Mouse (Mus musculus) thymus, postnatal 14 days (tissue): Measurements from ENCODE around the gene Adgb.

Experiments used
- DNase-seq: peaks from one replicate; pipeline ENCODE4 v3.0.0; 2021

Adgb gene

DNA sequence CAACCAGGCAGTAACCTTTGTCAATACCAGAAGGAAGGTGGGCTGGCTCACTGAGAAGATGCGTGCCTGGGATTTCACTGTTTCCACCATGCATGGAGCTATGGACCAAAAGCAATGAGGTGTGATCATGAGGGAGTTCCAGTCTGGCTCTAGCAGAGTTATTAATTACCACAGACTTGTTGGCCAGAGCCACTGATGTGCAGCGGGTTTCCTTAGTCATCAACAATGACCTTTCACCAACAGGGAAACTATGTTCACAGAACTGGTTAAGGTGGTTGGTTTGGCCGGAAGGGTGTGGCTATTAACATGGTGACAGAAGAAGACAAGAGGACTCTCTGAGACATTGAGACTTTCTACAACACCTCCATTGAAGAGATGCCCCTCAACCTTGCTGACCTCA lies 128.2 kb downstream of the Adgb start:
- DNase-seq, result no peak

DNA sequence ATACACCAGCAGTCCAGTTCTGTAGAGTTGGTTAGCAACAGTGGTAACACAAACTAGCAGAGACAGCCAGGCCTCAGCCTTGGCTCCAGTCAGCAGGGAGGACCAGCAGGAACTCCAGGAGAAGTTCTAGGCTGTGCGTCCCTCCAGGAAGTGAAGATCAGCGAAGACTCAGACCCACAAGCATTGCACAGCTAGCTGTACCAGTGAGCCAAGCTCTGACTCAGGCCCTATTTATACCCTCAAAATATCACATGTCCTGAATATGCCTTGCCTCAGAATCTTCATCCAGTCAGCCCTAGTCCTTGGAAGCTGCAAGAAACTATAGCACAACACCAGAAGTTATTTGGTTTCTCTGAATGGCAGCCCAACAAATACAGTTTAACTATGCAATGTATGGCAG lies 146.6 kb downstream of the Adgb start:
- DNase-seq, result no peak

DNA sequence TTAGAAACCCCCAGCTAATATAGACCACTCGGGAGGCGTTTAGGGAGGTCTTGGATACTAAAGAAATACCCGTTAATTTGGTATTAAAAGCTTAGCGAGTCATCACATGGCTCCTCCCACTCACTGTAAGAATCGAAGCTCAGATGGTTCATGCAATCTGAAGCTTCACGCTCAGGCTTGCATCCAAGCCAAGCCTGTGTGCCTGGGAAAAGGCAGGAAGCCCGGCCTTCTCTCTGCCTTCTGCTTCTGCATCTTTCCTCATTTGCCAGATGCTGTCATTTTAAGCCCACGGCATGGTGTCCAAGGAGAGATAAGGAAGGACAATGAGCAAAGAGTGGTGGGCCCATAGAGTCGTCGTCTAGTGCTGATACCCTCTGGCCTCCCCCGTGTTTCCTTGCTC lies 149.2 kb downstream of the Adgb start:
- no peak for DNase-seq

DNA sequence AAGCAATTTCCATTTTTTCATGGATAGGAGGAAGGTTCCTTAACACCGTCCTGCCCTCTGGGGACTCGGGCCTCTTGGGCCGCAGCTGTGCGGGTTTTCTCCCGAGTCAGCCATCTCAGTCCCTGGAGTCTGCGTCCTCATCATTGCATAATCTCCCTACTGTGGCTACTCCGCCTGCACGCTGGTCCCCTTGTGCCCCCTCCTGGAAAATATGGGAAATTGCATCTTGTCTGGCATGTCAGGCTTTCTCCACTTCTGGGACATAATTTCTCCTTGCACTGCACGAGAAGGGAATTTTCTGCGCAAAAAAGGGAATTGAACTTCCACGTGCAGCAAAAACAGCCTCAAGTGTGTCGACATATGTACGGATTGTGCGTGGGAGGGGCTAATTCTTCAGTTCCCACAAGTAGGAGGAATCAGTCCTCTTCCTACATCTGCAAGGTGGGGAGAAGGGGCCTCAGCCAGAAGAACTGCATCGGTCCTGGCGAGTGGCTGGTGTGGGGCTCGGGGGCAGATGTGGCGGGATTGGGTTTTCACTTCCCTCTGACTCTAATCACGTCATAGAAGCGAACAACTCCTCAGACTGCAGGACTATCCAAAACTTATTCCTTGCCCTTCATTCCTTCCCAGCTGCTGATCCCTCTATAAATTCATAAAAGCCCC lies 150.9 kb downstream of the Adgb start:
- peak; percentile 46 for DNase-seq

DNA sequence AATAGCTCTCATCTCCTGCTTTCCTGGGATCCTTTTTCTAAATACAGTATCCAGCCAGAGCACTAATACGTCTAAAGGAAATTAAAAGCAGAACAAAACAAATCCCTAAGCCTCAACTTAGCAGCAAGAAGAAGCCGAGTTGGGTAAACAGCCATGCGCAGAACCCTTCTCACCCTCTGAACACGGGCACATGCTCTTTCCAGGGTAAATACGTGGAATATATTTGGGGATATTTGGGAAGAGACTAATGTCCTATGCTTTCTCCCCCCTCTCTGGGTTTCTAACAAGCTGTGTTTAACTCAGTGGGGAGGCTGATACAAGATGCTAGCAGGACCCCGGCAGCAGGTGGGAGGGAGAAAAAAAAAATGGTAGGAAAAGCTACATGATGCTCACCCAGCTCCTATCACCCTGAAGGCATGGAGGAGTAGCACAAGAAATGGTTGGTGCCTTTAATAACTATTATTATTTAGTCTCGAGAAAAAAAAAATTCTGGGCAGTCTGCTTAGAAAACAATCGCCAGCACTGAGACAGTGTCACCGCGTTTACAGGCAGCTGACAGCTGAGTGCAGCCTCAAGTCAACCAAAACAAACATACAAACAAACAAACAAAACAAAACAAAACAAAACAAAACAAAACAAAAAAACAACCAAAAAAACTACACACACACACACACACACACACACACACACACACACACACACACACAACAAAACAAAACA lies 151.6 kb downstream of the Adgb start:
- DNase-seq, result no peak

DNA sequence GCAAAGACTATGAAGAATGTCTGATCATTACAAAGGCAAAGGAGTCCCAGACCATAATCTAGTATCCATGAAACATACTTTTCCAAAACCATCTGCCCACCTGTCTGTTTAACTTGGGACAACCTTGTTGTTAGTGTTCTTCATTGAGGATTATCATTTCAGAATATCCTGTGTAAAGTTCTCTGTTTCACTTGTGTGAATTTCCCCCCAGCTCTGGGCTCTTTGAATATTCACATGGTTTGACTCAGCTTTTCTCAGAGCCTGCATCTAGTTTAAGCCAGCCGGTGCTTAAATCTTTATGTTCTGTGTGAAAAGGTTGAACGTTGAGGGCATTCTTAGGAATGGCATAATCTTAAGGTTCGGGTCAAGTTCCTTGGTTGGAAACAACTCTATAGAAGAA lies 154.0 kb downstream of the Adgb start:
- DNase-seq, result no peak

DNA sequence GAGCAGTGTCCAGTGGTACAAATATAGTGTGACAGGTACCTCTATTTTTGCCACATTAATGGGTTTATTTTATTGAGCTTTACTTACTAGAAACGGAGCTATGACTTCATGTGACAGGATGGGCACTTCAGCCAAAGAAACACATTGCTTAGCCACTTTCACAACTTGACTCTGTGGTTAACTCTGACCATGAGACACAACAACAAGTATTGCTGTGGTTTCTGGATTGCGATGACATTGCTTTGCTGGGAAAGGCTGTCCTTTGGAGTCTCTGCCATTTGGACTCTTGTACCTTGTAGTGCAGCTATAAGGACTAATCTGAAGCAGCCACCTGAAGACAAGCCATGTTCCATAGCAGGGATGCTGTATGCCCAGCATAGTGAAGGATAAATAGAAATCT lies 156.5 kb downstream of the Adgb start:
- DNase-seq, result no peak

DNA sequence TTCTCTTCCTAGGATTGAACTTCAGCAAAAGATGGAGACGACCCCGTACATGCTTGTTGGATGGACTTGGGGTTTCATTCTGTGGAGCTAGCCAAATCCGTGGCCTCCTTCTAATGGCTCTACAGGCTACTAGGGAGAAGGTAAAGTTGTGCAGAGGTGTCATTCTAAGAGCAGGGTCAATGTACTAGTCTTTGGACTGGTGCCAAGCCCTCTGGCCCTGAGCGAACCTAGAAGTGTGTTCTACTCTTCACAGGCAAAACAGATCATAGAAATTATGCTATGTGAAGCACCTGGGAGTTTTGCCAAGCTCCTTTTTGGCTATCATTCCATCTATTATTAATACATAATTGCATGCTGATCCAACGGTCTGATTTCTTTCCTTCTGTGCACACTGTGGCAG lies 157.6 kb downstream of the Adgb start:
- no peak for DNase-seq

DNA sequence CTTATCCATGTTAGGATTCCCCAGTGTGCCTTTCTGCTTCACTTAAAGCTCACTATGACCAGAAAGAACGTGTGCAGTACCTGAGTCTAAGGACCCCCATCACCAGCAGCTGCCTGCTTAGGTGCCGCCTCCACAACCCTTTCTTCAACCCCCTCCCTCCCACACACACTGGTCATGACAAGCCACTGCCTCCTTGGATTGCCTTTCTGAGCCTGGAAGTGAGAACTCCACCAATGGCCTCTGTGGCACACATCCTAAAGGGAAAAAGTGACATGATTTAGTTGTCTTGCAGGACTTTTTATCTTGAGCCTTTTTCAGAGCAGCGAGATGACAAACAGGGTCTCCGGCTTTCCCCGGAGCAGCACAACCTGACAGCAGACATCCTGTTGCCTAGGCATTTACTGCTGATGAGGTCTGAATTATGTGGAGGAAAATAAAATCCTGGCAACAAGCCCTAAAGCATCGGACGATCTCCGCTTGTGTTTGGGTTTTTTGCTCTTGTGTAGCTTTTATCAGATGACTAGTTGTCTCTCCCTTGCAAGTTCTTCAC lies 162.2 kb downstream of the Adgb start:
- DNase-seq, result no peak

DNA sequence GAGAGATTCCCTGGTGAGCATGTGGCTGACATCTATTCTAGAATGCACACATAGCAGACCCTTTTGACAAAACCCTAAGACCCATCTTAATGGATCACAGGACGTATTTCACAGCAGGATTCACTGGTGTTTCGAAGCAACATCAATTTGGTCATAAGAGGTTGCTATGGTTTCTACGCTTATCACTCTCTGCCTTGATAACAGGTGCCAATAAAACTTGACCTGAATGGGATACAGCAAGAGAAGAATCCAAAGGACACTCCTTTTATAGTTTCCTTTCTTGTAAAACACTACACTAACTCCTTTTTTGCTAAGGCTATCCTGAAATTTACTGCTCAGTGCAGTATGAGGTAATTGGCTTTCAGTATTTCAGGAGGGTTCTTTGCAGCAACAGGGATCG lies 163.1 kb downstream of the Adgb start:
- no peak for DNase-seq

DNA sequence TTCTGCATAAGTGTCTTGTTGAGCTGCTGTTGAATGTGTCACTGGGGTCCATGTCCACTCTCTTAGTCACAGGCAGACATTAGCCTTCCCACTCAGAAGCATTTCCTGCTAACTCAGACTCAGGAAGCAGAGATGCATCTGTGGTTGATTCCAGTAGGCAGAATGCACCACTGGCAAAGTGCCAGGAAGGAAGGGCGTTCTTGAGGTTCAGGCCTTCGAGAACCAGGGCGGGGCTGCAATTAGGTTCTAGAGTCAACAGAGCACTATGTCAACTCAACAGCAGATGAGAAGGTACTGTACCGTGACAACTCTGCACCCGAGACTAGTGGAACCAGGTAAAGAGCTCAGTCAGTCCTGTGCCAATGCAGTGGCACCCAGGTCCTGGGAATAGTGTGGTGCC lies 164.7 kb downstream of the Adgb start:
- no peak for DNase-seq

DNA sequence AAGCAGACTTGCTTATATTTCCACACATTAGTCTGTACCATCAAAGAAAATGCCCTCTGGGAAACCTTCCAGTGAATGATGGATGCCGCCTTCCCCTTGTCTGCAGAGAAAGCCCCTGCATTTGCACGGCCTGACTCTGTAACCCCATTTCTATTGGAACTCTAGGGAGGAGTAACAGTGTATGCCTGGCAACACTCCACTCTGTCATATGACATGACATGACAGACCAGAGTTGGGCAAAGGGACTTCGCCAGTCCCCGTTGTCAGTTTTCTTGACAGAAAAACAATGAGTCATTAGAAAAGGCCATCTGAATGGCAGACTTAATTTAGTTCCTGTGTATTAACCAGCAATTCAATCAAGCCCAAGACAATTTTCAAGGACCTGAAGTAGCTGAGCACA lies 167.8 kb downstream of the Adgb start:
- no peak for DNase-seq

DNA sequence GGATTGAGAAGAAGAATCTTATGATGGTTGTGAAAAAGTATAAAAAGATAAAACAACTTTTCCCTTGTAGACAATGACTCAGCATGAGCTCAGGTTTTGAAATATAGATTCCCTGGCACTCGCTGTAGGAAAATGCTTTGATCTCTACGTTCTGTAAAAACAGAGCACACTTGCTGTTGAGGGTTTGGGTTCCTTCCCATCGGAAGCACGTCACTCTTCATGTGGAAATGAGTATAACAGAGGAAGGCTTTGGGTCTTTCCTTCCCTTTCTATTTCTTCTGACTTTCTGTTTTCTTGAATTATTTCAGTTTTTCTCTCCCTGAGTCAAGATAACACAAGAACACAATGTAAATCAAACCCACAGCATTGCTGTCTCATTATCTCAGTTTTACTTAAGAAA lies 170.4 kb downstream of the Adgb start:
- DNase-seq, result no peak

DNA sequence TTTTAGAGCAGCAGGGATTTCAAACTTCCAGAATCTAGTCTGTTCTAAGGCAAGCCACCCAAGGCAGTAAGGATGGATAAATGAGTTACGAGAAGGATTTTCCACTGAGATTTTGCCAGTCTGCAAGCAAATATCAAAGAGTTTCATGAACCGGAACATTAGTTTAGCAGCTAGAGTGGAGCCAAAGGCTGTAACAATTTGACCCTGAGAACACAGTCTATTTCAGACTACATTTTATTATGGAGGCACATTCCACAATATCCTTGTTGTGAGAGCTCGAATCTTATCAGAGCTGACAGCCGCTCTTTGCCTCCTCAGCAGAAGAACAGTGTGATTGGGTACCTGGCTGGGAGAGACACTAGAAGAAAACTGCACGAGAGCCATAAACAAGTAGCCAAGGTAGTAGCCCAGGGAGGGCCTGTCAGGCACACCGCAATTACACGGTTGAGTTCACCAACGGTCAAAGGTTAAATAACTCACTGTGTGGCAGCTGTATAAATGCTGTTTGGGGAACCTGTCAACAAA lies 171.1 kb downstream of the Adgb start:
- DNase-seq, result no peak

DNA sequence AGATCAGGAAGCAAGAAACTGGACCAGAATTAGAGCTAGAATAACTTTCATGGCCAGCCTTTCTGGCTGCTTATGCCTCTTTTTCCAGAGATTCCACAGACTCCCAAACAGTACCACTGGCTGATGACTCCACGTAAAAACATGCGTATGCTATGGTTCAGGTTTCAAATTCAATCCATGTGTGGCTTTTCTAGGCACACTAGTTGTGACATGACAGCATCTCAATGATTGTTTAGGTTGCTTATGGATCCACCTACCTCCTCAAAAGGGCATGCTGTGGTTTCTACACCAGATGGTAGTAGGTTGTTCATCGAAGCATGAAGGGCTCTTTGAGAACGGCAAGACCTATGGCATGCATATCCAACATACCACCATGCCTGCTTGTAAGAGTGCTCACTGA lies 172.1 kb downstream of the Adgb start:
- DNase-seq, result no peak

DNA sequence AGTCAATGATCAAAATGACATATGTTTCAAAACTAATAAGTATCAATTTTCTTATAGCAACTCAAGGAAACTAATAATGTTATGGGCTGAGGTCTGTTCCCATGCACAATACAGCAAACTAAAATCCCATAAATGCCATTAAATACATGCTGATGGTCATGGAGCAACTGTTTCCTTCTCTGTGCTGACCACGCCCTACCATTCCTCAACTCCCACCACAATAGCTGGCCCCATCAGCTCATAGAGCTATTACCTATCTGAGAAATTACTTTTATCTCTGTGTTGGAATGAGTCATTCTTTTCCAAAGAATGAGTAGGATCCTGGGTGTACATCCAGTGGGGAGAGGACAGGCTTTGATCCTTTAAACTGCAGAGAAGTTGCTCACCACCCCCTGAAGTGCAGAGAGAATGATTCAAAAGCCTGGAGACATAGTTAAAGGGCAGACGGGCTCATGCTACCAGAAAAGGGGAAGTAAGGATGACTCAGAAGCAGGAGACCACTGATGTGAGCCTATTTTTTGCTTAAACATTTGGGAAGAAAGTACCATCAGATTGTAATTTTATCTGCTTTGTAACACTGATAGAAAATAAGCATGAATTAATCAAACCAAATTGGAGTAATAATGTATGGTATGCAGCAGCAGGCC lies 184.8 kb downstream of the Adgb start:
- no peak for DNase-seq
